Mouse (Mus musculus): ENCODE measurements around the gene Ide. TPM values are rescaled to one million over a fixed set of nuclear protein-coding genes. Genes with fewer than 3 reads are reported as not detected.

Ide gene
- polyA plus RNA-seq (2015; fragmentation: Nextera tagmentation; extraction: Ambion mirVana): 12.8 and 16.5 TPM in 2 replicates

- peaks cover 2% of the 10 kb centered on the region; the same call in 1 of the 2 replicates for H3K4me1 ChIP-seq (ENCODE audit: insufficient read depth)
- ATAC-seq: no peak
- 69% methylated on average over 4 of the region's 4 CpGs for WGBS (ENCODE audit: insufficient replicate concordance)
- no peak for DNase-seq
- no peaks in the 10 kb centered on the region for H3K36me3 ChIP-seq (replicated peaks; ENCODE audit: insufficient read depth, low read length)
- no peaks in the 10 kb centered on the region for H3K9me3 ChIP-seq (ENCODE audit: low read length)
- H3K9ac ChIP-seq (replicated peaks): no peak within 1 kb of the TSS
- H3K27me3 ChIP-seq (ENCODE audit: insufficient read depth, low read length): no peaks in the 10 kb centered on the region
- no peak within 1 kb of the TSS for H3K4me3 ChIP-seq (ENCODE audit: low read depth, low read length)
- no peak within 1 kb of the TSS for H3K27ac ChIP-seq (ENCODE audit: low read depth)
- TF ChIP-seq EP300 (IDR thresholded peaks at IDR 0.05; ENCODE audit: low read depth) (no peak), CTCF (IDR thresholded peaks at IDR 0.05; ENCODE audit: low read depth) (no peak)
- H3K4me2 ChIP-seq (ENCODE audit: low read depth, low read length): no peak within 1 kb of the TSS
Measured at GRCm38 (mm10) chr19:37337752-37338151, at the start of gene Ide. Gene Ide, minus strand, starts transcription at chr19:37337852.

GRCm38 (mm10) chr19:37386126-37386525 lies 48.5 kb upstream of the Ide start:
- no peaks in the 10 kb centered on the region for H3K4me1 ChIP-seq (ENCODE audit: insufficient read depth)
- no peak for DNase-seq
- no peaks in the 10 kb centered on the region for H3K27me3 ChIP-seq (ENCODE audit: insufficient read depth, low read length)
- H3K4me3 ChIP-seq (ENCODE audit: low read depth, low read length): no peak overlapping the region
- no peaks in the 10 kb centered on the region for H3K9me3 ChIP-seq (ENCODE audit: low read length)
- H3K4me2 ChIP-seq (ENCODE audit: low read depth, low read length): no peak overlapping the region
- ATAC-seq: no peak
- no peak for TF ChIP-seq EP300 (IDR thresholded peaks at IDR 0.05; ENCODE audit: low read depth)
- TF ChIP-seq CTCF (IDR thresholded peaks at IDR 0.05; ENCODE audit: low read depth): no peak
- 65% methylated on average over 3 of the region's 3 CpGs for WGBS (ENCODE audit: insufficient replicate concordance)
- peaks cover 60% of the 10 kb centered on the region for H3K36me3 ChIP-seq (replicated peaks; ENCODE audit: insufficient read depth, low read length)
- H3K27ac ChIP-seq (ENCODE audit: low read depth): no peak overlapping the region
- no peak overlapping the region for H3K9ac ChIP-seq (replicated peaks)

- H3K36me3 ChIP-seq (replicated peaks; ENCODE audit: insufficient read depth, low read length): peaks cover 16% of the 10 kb centered on the region
- TF ChIP-seq CTCF (IDR thresholded peaks at IDR 0.05; ENCODE audit: low read depth) (no peak), EP300 (IDR thresholded peaks at IDR 0.05; ENCODE audit: low read depth) (no peak)
- H3K27me3 ChIP-seq (ENCODE audit: insufficient read depth, low read length): no peaks in the 10 kb centered on the region
- no peaks in the 10 kb centered on the region for H3K9me3 ChIP-seq (ENCODE audit: low read length)
- H3K27ac ChIP-seq (ENCODE audit: low read depth): no peak overlapping the region
- DNase-seq: no peak
- peaks cover 13% of the 10 kb centered on the region for H3K4me1 ChIP-seq (ENCODE audit: insufficient read depth)
- peak overlapping the region; percentile 74 for H3K4me2 ChIP-seq (ENCODE audit: low read depth, low read length)
- H3K9ac ChIP-seq (replicated peaks): 0 out of 2 replicates have a peak overlapping the region, but pooled peaks have one; percentile 16
- WGBS (ENCODE audit: insufficient replicate concordance): 76% methylated on average over 6 of the region's 6 CpGs
- peak overlapping the region; percentile 37 for H3K4me3 ChIP-seq (ENCODE audit: low read depth, low read length)
- no peak for ATAC-seq
Measured at GRCm38 (mm10) chr19:37378816-37379215, 41.2 kb upstream of the Ide start.

GRCm38 (mm10) chr19:37377404-37377990 lies 39.8 kb upstream of the Ide start:
- ATAC-seq (no peak), DNase-seq (peak; percentile 19)
- 7% methylated on average over 8 of the region's 8 CpGs for WGBS (ENCODE audit: insufficient replicate concordance)
- TF ChIP-seq CTCF (IDR thresholded peaks at IDR 0.05; ENCODE audit: low read depth) (no peak), EP300 (IDR thresholded peaks at IDR 0.05; ENCODE audit: low read depth) (no peak)
- no peaks in the 10 kb centered on the region for H3K27me3 ChIP-seq (ENCODE audit: insufficient read depth, low read length)
- peak overlapping the region; percentile 90 for H3K9ac ChIP-seq (replicated peaks)
- H3K4me2 ChIP-seq (ENCODE audit: low read depth, low read length): peak overlapping the region; percentile 74
- H3K27ac ChIP-seq (ENCODE audit: low read depth): peak overlapping the region; percentile 90; the same call in 1 of the 2 replicates
- H3K9me3 ChIP-seq (ENCODE audit: low read length): no peaks in the 10 kb centered on the region
- H3K36me3 ChIP-seq (replicated peaks; ENCODE audit: insufficient read depth, low read length): peaks cover 12% of the 10 kb centered on the region
- peak overlapping the region; percentile 83 for H3K4me3 ChIP-seq (ENCODE audit: low read depth, low read length)
- H3K4me1 ChIP-seq (ENCODE audit: insufficient read depth): peaks cover 13% of the 10 kb centered on the region

GRCm38 (mm10) chr19:37376841-37377240 lies 39.2 kb upstream of the Ide start:
- Histone ChIP-seq H3K36me3 (replicated peaks; ENCODE audit: insufficient read depth, low read length) (peaks cover 8% of the 10 kb centered on the region; the same call in 1 of the 2 replicates), H3K4me1 (ENCODE audit: insufficient read depth) (peaks cover 13% of the 10 kb centered on the region), H3K27me3 (ENCODE audit: insufficient read depth, low read length) (no peaks in the 10 kb centered on the region), H3K9ac (replicated peaks) (peak overlapping the region; percentile 90), H3K27ac (ENCODE audit: low read depth) (peak overlapping the region; percentile 90), H3K4me3 (ENCODE audit: low read depth, low read length) (peak overlapping the region; percentile 83), H3K9me3 (ENCODE audit: low read length) (no peaks in the 10 kb centered on the region), H3K4me2 (ENCODE audit: low read depth, low read length) (peak overlapping the region; percentile 74)
- TF ChIP-seq EP300 (IDR thresholded peaks at IDR 0.05; ENCODE audit: low read depth): no peak
- no peak for TF ChIP-seq CTCF (IDR thresholded peaks at IDR 0.05; ENCODE audit: low read depth)
- no peak for ATAC-seq
- DNase-seq: no peak
- 1% methylated on average over 11 of the region's 11 CpGs for WGBS (ENCODE audit: insufficient replicate concordance)

- no peaks in the 10 kb centered on the region for H3K9me3 ChIP-seq (ENCODE audit: low read length)
- peak; percentile 97 for ATAC-seq
- peaks cover 8% of the 10 kb centered on the region; the same call in 1 of the 2 replicates for H3K36me3 ChIP-seq (replicated peaks; ENCODE audit: insufficient read depth, low read length)
- DNase-seq: peak; percentile 97
- H3K9ac ChIP-seq (replicated peaks): peak within 1 kb of the TSS; percentile 90
- under 1% methylated on average over 73 of the region's 73 CpGs for WGBS (ENCODE audit: insufficient replicate concordance)
- peak within 1 kb of the TSS; percentile 83 for H3K4me3 ChIP-seq (ENCODE audit: low read depth, low read length)
- peak within 1 kb of the TSS; percentile 90 for H3K27ac ChIP-seq (ENCODE audit: low read depth)
- peak within 1 kb of the TSS; percentile 74 for H3K4me2 ChIP-seq (ENCODE audit: low read depth, low read length)
- H3K4me1 ChIP-seq (ENCODE audit: insufficient read depth): peaks cover 13% of the 10 kb centered on the region
- TF ChIP-seq CTCF (IDR thresholded peaks at IDR 0.05; ENCODE audit: low read depth) (no peak), EP300 (IDR thresholded peaks at IDR 0.05; ENCODE audit: low read depth) (peak; percentile 73)
- H3K27me3 ChIP-seq (ENCODE audit: insufficient read depth, low read length): no peaks in the 10 kb centered on the region
Measured at GRCm38 (mm10) chr19:37375755-37376615, 38.3 kb upstream of the Ide start, which contains the start of gene Kif11. Gene Kif11, plus strand, starts transcription at chr19:37376403.

Data from liver, postnatal 0 days (tissue).